Mouse (Mus musculus): ENCODE measurements around the gene Olfr1020.

Gene Olfr1020

DNA sequence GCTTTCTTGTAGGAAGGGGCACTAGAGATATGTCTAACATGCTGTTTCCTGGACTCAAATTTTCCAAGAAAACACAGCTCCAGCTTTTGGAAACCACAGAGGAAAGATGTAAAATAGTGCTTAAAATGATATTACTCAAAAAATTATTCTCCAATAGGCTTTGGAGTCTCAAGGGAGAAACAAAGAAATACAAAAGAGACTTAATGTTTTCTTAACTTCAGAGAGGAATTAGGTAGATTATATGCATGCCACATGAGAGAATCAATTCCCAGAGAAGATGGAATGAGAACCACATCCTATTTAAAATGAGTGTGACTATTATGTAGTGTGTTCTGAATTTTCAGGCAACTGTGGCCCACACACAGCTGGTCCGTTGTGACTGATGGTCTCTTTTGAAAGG, at the start of gene Olfr1020:
TSS of gene Olfr1020 (plus strand) at position 301 of the 400 bp plus-strand sequence.
- DNase-seq, result no peak

GRCm38 (mm10) chr2:85802444-85802843, 44.4 kb upstream of the Olfr1020 start, which contains the start of gene Olfr1016:
Olfr1016 (minus strand) TSS chr2:85802544.
- DNase-seq, result no peak

DNA sequence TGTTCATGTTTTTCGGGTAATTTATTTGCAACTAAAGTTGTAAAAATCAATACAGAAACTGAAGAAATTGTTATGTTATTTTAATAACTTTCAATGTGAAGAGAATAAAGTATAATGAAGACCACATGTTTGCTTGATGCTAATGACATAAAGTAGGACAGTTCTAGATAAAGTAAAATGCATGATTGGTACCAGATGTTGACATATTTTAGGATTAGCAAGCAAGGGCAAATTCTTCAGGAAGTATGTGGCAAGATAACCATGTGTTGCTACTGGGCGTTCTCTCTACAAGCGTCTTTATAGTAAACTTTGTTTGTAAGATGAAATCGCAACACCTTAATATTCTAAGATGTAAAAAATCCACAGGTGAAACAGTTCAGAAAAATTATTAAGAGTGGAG, 42.3 kb upstream of the Olfr1020 start:
- no peak for DNase-seq

DNA sequence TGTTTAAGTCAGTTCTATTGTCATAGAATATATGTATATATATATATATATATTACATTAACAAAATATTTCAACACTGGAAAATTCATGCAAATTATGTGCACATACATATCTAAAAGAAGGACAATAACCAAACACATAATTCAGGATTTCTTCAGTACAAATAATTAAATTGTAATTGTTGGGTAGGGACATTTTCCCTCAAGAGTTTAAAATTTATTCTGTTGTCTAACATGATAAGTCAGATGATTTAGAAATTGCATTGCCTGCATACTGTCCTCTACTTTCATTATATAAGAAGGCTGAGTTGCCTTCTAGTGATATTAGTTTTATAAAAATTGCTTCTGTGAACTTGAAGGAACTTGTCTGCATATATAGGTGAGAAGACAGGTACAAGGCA, 28.7 kb upstream of the Olfr1020 start, which contains the start of gene Olfr1018:
TSS of gene Olfr1018 (plus strand) at position 301 of the 400 bp plus-strand sequence.
- DNase-seq, result no peak

DNA sequence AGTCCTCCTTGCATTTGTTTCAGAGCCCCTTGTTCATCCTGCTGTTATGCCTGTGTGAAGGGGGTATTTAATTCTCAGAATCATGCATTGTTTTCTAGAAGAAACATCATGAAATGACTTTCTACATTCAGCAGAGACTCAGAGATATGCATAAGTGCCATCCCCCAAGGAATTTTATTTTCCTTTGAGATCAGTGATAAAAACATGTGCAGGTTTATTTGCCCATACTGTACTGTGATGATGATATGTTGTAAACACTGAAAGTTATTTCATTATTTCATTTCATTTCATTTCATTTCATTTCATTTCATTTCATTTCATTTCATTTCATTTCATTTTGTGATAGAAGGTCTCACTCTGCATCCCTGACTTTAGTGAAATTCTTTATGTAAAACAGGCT, 1.4 kb upstream of the Olfr1020 start, which contains the start of gene Olfr1019:
TSS of gene Olfr1019 (minus strand) at position 101 of the 400 bp plus-strand sequence.
- DNase-seq, result no peak

GRCm38 (mm10) chr2:85868294-85868693, 21.5 kb downstream of the Olfr1020 start, which contains the start of gene Olfr1022:
Olfr1022 (plus strand) TSS chr2:85868594.
- DNase-seq, result no peak

DNA sequence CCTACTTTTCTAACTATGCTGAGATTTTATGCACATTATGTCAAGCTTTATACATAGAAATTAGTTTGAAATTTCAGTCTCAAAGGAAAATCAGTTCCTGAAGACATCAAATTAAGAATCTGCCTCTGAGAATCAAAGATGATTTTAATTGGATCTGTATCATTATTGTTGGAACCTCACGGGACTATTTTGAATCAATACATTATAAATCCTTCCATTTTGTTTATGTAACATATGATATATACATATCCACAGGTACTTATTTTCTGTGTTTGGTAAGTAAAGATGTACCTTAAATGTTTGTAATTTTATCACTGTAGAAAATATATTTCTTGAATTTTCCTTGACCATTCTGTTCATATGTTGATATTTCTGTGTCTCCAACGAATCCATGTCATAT, 38.5 kb downstream of the Olfr1020 start, which contains the start of gene Olfr1023:
TSS of gene Olfr1023 (plus strand) at position 301 of the 400 bp plus-strand sequence.
- no peak for DNase-seq
